Mouse (Mus musculus): Measurements from ENCODE around the gene Ube4a.

The Ube4a gene

GRCm38 (mm10) chr9:44965126-44965832 lies at the start of gene Ube4a:
Gene Ube4a, minus strand, starts transcription at chr9:44965600.
- DNase-seq, result peak; percentile 99

DNA sequence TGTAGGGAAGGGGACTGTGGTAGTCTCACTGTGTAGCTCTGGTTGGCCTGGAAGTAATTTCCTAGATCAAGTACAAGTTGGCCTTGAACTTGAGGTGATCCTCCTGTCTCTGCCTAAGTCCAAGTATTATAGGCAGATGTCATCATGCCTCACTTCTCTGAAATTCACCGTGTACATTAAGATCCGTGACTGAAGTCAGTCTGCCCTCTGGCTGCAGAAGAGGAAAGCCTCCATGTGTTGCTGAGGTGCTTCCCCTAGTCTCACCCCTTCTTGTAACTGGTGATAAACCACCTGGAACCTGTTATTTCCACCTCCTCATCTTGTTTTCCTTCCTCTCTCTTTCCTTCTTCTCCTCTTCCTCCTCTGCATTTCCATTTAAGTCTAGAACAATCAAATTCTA lies 49.5 kb upstream of the Ube4a start:
- DNase-seq, result no peak

- no peak for DNase-seq
Measured at GRCm38 (mm10) chr9:45011291-45011690, 45.9 kb upstream of the Ube4a start.

GRCm38 (mm10) chr9:45010461-45010860 lies 45.1 kb upstream of the Ube4a start:
- DNase-seq, result no peak

DNA sequence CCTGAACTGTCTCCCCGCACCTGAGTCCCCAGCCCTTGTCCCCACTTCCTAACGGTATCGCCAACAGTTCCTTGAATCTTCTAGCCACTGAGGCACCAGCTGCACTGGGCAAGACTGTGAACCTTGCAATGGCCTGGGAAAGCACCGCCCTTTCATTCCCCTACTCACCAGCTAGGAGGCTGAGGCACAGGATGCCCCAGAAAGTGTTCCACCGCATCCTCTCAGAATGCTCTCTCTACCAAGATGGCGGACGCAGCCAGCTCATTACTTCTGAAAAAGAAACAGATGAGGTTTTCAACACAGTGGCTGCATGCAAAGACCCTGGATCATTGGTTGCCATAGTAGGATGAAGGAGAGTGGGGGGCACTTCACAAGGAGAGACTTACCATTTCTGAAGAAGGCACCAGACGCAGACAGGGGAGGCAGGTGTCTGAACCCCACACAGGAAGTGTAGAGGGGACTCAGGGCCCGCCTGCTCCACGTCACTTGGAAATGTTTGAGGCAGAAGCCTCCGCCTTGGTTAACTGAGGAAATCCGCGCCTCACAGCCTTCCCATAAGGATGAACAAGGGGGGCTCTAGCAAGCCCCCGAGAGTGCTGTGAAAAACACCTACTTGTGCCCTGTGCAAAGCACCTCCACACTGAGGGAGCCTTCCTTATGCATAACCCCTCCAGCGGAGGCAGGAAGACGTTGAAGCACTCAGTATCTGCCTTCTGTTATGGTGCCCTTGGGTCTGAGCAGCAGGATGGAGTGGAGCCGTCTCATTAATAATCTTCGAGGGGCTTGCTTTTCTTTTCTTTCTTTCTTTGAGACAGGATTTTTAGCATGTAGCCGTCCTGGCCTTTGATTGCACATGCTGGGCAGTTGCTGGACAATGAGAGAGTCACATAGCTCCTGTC lies 44.0 kb upstream of the Ube4a start, which contains the start of gene Cd3e:
Gene Cd3e, minus strand, starts transcription at position 448 of the 899 bp plus-strand sequence.
- DNase-seq, result no peak

- no peak for DNase-seq
Measured at GRCm38 (mm10) chr9:45008342-45008741, 42.9 kb upstream of the Ube4a start.

DNA sequence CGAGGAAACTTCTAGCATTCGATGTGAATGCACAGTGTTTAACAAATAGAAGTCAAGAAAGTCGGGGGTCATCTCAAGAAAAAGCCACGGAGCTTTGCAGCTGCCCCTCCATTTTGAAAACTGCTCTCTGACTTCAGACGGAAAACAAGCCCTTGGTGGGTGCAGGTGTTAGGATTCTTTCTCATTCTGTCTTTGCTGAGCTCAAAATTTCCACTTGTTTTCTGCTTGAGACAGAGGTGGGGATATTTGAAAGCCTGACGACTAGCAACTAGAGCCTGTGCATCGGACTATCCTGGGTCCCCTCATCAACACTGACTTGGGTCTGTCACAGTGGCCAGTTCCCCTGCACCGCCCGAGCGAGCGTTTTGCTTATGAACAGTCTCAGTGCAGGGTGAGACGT lies 42.0 kb upstream of the Ube4a start:
- no peak for DNase-seq

DNA sequence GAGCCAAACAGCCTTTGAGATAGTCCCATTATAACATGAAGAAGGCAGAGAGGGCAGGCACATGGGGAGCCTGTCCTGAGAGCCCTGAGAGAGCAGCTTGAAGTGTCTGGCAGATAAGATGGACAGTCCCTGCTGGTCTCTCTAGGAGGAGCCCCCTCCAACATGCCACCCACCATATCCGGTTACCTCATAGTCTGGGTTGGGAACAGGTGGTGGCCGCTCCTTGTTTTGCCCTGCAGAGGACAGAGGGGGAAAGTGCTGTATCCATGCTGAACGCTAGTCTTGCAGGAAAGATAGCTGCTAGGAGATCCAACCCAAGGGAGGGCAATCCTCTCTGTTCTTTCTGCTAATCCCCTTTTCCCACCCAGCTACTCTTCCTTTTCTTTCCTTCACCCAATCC lies 34.8 kb upstream of the Ube4a start:
- no peak for DNase-seq

GRCm38 (mm10) chr9:44999776-45000175 lies 34.4 kb upstream of the Ube4a start:
- no peak for DNase-seq

- no peak for DNase-seq
Measured at GRCm38 (mm10) chr9:44999171-44999570, 33.8 kb upstream of the Ube4a start.

GRCm38 (mm10) chr9:44998138-44998537 lies 32.7 kb upstream of the Ube4a start:
- no peak for DNase-seq

GRCm38 (mm10) chr9:44996590-44996989 lies 31.2 kb upstream of the Ube4a start:
- no peak for DNase-seq

DNA sequence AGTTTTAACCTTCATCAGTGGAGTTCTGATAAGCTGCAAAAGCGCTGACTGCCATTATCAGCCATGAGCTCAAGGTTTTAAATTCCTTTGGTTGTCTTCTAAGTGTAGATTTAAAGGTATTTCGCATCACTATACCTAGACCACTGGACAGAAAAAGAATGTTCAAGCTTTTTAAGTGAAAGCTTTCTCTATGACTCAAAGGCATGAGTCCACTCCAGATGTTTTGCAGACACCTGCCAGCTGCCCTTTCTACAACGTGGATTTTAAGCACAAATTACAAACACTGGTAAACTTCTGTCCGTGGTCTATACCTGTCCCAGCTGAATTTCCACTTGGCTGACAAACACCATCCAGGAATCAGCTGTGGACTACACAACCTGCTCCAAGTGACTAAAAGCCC lies 29.6 kb upstream of the Ube4a start:
- no peak for DNase-seq

DNA sequence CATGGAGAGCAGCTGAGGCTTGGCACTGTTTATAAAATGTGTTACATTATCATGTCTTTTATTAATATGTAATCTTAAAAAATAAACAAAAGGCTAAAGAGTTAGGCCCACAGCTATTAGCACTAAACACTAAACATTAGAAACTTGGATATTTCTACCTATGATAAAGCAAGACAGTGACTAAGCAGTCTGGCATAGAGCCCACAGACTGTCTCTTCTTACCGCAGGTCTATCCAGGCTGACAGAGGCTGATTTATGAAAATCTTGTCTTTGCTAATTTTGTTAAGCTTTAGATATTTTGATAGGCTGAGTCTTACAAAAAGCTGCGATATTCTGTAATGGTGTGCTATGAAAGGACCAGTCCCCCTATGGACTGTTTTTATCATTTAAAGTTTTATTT lies 27.9 kb upstream of the Ube4a start:
- no peak for DNase-seq

GRCm38 (mm10) chr9:44992271-44992670 lies 26.9 kb upstream of the Ube4a start:
- DNase-seq, result no peak

DNA sequence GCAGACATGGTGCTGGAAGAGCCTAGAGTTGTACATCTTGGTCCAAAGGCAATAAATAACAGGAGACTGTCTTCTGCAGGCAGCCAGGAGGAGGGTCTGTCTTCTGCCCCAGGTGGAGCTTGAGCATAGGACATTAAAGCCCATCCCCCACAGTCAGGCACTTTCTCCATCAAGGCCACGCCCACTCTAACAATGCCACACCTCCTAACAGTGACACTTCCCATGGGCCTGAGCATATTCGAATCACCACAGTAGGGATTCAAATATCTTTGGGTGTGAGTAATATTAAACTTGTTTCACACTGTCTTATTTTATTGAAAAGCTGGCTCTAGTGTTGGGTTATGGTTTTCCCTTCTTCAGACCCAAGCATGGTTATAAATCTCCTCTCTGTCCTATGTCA lies 26.4 kb upstream of the Ube4a start:
- DNase-seq, result no peak

GRCm38 (mm10) chr9:44986976-44987375 lies 21.6 kb upstream of the Ube4a start:
- DNase-seq, result no peak

GRCm38 (mm10) chr9:44986242-44986781 lies 20.9 kb upstream of the Ube4a start:
- no peak for DNase-seq

DNA sequence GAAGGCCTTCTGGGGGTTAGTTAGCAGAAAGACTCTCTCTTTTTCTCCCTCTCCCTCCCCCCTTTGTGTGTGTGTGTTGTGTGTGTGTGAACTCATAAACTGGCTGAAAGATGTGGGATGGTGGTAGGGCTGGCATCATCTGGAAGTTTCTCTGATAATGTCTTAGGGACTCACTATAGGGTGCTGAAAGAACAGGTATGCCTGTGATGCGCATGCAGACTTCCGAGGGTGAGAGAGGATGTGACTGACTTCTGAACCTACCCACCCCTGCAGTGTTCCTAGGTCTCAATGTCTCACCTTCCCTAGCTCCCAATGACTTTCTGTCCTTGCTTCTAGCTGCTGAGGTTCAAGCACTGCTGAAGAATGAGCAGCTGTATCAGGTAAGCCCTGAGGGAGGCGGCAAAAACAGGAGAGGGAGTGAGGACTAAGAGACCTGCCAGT lies 20.3 kb upstream of the Ube4a start:
- no peak for DNase-seq

- DNase-seq, result no peak
Measured at GRCm38 (mm10) chr9:44983001-44983400, 17.6 kb upstream of the Ube4a start.

DNA sequence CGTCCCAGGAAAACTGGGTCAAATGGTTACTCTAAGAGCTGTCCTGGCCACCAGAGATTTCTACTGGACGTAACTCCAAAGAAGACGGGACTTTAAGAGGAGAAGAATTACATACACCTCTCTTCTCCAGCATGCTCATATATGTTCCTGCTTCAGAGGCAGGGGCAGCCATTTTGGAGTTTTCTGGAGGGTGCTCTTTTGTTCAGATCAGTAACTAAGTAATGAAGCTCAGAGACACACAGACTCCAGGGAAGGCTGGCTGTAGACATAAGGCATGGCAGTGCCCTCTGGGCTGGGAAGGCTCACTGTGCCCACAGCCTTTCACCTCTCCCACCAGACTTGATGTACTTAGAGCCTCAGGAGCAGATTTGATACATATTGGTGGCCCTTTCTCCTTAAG lies 17.1 kb upstream of the Ube4a start:
- no peak for DNase-seq

- no peak for DNase-seq
Measured at GRCm38 (mm10) chr9:44982081-44982480, 16.7 kb upstream of the Ube4a start.

- no peak for DNase-seq
Measured at GRCm38 (mm10) chr9:44981676-44982075, 16.3 kb upstream of the Ube4a start, which contains the start of gene Cd3d. Gene Cd3d, plus strand, starts transcription at chr9:44981786.

GRCm38 (mm10) chr9:44981104-44981503 lies 15.7 kb upstream of the Ube4a start:
- no peak for DNase-seq
